Mouse (Mus musculus): ENCODE measurements at regions not wholly inside any gene's neighbourhood (a gene's known extent, or its start where the extent isn't known, plus 50 kb on each side); places are given as distances from the start of the nearest gene placed in this dataset.
"Not testable (repeated sequence)": the region's sequence is repeated elsewhere in the genome, so short reads cannot be mapped to it uniquely, and the experiment has no call there.

DNA sequence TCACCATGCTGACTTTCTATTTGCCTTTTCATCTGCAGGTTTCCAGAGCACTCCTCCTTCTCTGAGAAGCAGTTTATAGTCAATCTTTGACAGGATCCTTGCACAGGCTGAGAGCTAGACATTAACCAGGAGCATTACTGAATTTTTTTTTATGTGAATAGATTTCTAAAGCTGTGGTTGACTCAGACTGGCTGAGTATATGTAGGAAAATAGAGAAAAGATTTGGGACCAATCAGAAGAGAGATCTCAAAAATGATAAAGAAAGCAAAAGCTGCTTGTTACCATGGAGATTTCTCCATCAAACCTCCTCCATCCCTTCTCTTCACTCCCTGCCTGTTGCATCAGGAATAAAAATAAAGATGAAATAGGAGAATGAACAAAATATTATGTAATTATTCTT, 731.2 kb upstream of the Ndn start:
- DNase-seq (ENCODE audit: low read depth, low spot score) = no peak

DNA sequence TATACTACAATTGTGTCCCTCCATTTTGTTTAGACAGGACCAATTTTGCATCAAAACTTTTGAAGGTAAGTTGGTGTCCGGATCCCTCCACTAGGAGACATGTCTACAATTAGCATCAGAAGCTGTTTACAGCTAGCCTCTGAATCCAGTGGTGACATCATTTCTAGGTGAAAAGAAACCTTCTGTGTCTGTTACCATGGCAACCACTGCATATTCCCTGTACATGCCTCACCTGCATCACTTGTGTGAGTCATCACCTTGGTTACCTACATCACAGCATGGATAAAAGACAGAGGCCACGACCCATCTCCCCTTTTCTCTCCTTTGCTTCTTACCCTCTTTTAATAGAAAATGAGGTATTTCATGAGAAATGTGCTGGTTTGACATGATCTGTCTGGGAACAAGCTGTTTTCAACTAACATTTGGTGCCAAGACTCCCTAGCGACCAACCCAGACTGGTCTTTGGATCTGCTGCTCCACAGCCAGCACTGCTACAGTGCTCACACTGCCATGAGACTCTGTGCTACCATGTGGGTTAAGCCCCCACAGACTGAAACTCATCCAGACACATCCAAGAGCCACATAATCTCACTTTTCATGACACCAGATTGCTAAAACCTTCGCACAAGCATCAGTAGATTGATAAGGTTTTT, 701.4 kb upstream of the Ndn start:
- DNase-seq (ENCODE audit: low read depth, low spot score) = no peak

DNA sequence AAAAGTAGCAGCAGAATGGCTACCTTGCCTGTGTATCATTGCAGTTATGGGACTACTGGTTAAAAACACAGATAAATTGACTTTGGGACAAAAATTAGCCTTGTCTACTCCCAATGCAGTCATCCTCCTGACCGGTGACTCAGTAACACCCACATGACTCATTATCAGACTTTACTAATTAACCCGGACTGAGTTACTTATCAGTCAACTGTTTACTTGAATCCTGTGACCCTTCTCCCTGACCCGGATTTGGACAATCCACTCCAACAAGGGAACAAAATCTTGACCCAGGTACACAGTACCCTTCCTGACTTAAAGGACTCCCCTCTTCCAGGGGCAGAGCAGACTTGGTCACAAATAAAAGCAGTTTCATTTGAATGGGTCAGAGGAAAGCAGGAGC, 688.3 kb upstream of the Ndn start:
- DNase-seq (ENCODE audit: low read depth, low spot score) = no peak

DNA sequence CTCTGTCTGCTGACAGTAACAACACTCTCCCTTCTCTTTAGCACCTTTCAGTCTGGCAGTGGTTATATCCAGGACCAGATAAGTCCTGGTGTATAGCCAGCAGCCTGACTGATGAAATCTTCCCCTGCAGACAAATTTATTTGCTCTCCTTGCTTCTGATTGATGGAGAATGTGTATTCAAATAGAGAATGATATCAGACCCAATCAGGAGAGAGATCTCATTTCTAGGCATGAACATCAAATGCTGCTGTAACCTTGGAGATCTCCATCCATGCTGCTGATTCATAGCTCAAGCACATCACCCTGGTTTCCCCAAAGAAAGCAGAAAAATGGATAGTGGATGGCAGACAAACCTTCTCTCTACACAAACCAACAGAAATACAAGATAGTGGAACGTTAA, 663.3 kb upstream of the Ndn start:
- DNase-seq (ENCODE audit: low read depth, low spot score) = no peak

DNA sequence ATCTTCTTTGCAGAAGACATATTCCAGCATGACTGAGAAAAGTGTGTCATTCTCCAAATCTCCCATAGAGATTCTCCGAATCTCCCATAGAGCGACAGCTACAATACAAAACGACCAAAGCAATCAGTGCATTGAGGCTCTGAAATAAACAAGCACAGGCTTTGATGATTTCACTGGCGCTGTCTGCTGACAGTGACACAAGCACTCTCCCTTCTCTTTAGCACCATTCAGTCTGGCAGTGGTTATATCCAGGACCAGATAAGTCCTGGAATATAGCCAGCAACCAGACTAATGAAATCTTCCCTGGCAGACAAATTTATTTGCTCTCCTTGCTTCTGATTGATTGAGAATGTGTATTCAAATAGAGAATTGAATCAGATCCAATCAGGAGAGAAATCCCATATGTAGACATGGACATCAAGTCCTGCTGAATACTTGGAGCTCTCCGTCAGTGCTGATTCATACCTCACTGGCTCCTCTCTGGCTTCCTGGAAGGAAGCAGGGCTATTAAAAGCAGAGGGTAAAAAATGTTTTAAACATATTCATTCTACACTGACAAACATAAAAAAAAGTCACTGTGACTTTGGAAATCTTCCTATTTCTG, 661.2 kb upstream of the Ndn start:
- DNase-seq (ENCODE audit: low read depth, low spot score) = no peak

DNA sequence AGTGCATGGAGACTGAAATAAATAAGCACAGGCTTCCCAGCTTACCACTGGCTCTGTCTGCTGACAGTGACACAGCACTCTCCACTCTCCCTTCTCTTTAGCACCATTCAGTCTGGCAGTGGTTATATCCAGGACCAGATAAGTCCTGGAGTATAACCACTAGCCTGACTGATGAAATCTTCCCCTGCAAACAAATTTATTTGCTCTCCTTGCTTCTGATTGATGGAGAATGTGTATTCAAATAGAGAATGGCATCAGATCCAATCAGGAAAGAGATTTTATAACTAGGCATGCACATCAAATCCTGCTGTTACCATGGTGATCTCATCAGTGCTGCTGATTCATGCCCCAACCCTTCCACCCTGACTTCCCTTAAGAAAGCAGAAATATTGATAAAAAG, 620.2 kb upstream of the Ndn start:
- no peak for DNase-seq (ENCODE audit: low read depth, low spot score)

DNA sequence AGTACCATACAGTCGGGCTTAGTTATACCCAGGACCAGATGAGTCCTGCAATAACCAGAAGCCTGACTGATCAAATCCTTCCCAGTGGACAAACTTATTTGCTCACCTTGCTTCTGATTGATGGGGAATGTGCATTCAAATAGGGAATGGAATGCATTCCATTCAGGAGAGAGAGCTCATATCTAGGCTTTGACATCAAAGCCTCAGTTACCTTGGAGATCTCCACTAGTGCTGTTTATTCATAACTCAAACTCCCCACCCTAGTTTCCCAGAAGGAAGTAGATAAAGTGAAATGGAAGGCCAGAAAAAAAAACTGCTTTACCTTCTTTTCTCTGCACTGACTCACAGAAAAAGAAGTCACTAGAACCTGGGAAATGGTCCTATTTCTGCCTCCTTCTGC, 608.9 kb upstream of the Ndn start:
- DNase-seq (ENCODE audit: low read depth, low spot score) = no peak

DNA sequence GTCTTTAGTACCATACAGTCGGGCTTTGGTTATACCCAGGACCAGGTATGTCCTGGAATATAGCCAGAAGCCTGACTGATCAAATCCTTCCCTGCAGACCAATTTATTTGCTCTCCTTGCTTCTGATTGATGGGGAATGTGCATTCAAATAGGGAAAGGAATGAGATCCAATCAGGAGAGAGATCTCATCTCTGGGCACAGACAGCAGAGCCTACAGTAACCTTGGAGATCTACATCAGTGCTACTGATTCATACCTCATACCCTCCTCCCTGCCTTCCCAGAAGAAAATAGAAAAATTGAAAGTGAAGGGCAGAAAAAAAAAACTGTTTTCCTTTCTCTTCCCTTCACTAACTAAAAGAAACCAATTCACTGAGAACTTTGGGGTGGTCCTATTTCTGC, 607.0 kb upstream of the Ndn start:
- not testable (repeated sequence) for DNase-seq (ENCODE audit: low read depth, low spot score)

DNA sequence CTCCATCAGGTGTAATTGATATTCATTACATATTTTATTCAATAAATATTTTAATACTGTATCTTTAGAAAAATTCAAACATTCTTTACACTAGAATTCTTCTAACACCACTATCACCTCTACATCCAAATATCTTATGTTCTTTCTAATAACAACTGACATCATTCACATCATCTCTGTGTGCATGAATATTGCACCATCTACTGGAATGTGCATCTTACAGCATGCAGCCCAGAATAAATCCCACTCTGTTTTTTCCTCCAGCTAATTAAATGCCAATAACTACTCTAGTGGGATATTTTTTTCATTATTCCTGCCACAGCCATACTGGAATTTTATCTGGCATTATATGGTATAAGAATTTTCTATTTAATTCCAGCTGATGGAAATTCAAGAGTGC, 576.5 kb upstream of the Ndn start:
- no peak for DNase-seq (ENCODE audit: low read depth, low spot score)

DNA sequence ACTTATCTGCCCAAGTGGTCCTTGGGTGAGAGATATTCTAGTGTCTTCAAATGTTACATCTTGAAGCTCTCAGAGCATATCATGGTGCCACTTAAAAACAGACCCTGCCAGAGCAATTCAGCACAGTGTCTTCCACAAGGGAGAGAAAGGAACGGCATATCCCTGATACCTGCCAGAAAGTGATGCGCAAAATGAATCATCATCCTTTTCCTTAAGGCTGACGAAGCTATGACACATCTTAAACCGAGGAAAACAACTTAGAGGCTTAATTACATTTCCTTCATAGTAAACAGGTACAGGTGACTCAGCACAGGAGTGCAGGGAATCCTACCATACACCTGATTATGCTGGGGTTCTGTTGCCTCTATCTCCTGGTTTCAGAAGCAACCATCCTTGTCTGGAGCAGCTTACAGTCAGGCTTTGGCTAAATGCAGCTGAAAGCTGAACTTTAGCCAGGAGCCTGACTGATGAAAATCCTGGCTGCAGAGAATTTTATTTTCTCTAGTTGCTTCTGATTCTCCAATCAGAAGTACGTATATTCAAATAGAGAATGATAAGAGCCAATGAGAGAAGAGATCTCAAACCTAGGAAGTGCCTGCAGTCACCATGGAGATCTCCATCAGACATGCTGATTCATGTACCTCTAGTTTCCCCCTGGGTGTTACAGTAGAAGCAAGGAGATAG, 556.1 kb upstream of the Ndn start:
- no peak for DNase-seq (ENCODE audit: low read depth, low spot score)

DNA sequence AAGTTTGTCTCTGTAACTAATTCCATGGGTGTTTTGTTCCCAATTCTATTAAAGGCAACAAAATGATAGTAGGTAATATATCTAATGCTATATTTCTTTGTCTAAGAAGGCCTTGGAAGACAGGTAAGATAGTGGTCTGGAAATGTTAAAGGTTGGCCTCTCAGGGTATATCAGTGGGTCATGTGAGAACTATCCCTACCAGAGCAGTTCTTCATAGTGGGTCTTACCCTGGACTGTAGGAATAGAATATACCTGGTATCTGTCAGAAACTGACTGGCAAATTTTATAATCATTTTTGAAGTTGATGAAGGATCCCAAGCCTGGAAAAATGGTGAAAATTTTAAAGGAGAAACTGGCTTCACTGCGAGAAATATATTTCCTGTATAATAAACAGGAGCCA, 509.5 kb upstream of the Ndn start:
- DNase-seq (ENCODE audit: low read depth, low spot score) = no peak

DNA sequence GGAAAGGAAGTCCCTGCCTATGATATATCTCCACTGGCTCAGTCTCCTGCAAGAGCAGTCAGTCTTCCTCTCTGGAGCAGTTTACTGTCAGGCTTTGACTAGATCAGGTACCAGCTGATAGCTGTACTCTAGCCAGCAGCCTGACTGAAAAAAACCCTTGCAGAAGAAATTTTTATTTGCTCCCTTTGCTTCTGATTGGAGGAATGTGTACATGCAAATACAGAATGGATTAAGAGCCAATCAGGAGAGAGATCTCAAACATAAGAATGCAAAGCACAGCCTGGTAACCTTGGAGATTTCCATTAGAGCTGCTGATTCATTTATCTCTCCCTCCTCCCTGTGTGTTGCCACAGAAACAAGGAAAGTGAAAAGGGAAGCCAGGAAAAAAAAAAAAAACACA, 509.1 kb upstream of the Ndn start:
- no peak for DNase-seq (ENCODE audit: low read depth, low spot score)

DNA sequence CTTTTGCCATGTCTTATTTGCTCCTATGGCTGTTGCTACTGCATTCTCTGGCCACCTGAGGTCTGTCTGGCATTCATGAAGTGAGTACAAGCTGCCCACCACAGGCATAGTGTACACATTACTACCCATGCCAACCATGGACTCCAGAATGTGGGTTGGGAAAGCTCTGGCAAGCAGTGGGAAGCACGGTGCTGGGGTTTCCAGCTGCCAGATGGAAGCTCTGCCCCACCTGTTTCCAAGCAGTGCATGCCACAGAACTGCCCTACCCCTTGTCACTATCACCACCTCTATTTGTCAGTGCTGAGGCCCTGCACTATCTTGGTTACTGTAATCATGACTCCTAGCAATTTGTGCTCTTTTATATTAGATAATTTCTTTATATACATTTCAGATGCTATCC, 494.4 kb upstream of the Ndn start:
- no peak for DNase-seq (ENCODE audit: low read depth, low spot score)

DNA sequence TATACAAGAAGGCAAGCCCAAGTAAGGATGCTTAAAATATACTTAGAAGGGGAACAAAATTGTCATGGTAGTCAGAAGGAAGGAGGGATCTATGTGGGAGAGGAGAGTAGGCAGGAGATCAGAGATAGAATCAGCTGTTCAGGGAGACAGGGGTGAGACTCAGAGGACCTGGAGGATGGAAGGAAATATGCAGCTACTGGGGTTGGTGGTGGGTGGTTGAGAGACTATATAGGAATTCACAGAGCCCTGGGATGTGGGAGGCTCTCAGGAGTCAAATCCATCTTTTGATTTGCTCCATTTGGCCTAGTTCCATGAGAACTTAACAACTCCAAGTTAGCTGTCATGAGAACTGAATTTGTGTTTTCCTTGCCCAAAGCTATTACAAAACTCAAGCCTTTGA, 481.9 kb upstream of the Ndn start:
- no peak for DNase-seq (ENCODE audit: low read depth, low spot score)

DNA sequence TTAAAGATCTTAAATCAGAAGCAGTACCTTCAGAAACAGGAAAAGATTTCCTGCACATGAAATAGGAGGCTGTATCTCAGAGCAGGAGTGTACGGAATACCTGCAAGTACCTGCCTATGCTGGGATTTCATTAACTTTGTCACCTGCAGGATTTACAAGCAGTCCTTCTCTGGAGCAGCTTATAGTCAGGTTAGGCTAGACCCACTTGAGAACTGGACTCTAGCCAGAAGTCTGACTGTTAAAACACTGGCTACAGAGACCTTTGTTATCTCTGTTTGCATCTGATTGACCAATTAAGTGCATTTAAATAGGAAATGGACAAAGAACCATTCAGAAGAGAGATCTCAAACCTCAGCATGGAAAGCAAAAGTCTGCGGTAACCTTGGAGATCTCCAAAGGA, 480.0 kb upstream of the Ndn start:
- no peak for DNase-seq (ENCODE audit: low read depth, low spot score)

DNA sequence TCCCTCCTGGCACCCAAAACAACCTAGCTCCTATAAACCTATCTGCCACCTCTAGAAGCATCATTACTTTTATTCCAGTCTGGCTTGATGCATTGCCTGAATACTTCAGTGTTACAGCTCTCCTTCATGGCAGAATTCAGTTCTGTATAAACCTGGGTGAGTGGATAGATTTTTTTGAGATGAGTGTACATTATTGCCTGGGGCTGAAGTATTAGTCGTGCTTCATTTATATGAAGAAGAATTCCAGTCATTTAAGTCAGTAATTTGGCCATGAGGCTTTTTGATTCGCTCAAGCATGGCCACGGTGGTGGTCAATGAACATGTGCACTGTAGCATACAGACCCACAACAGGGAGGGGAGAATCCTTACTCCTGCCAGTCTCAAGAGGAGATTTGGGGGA, 470.1 kb upstream of the Ndn start:
- DNase-seq (ENCODE audit: low read depth, low spot score) = no peak

DNA sequence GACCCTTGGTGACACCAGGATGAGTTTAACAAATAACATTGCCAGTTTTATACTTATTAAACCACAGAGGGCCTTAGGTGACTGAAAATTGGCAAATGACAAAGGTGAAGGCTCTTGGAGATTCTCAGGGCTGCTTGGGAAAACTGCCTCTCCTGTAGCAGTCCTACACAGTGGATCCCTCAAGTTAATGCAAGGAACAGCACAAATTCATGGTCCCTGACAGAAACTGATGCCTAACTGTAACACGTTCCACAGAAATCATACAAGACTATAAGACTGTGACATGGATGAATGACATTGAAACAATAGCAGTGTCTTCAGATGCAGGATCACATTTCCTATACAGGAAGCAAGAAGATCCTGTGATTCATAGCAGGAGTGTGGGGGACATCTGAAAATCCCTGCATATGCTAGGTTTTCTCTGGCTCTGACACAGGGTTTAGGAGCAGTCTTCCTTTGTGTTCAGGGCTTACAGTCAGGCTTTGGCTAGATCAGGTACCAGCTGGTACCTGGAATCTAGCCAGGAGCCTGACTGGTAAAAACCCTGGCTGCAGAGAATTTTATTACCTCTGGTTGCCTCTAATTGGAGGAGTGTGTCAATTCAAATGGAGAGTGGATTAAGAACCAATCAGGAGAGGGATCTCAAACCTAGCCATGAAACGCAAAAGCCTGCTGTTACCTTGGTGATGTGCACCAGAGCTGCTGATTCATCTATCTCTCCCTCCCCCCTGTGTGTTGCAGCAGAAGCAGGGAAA, 468.9 kb upstream of the Ndn start:
- DNase-seq (ENCODE audit: low read depth, low spot score) = peak; percentile 9

DNA sequence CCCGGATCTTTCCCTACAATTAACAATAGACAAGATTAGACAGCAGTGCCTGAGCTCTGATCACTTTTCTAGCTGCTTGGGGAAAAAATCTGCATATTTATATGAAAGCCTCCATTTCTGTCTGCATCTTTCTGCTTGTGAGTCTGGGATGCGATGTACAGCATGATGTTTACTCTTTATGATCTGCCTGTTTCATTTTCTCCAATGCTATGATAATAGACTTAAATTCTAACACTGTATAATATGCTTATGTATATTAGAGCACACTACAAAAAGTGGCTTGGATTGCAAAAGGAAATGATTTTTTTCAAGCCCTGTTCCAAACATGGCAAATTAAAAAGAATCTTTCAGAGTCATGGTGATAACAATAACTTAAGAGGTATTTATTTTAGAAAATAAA, 468.3 kb upstream of the Ndn start:
- DNase-seq (ENCODE audit: low read depth, low spot score) = no peak

DNA sequence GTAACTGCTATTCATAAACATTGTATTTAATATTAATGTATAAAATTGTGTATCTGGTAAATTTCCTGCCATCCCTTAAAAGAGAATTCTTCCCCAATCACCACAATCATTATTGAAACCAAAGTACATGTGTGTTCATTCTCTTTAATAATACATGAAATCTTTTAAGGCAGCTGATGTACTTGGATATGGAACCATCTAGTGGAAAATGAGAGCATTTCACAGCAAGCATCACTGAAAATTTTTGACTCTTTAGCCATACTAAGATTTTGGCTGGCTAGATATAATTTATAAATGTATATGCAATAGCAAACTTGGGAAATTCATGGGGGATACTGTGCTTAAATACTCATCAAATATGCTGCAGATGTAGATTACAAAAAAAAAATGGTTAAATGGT, 467.8 kb upstream of the Ndn start:
- no peak for DNase-seq (ENCODE audit: low read depth, low spot score)

Measured in retina, postnatal 7 days (tissue).